Mouse (Mus musculus) left cerebral cortex, postnatal 10 days (tissue): ENCODE data around the gene Tada2a. TPM values are rescaled to one million over a fixed set of nuclear protein-coding genes. Genes with fewer than 3 reads are reported as not detected.

ENCODE experiments used
- DNase-seq, 2 experiments: peaks; one replicate each; pipeline ENCODE4 v3.0.0; 2021 to 2022; ENCODE audit warnings: low spot score in 2 of 2, mixed read lengths in 1 of 2; ENCODE audit errors: extremely low spot score in 1 of 2
- intact Hi-C: fragments of 180-260 bp; cut with DNase I; formaldehyde crosslinking; loops from one replicate; pipeline ENCODE4 v1.15.1; 2025
- total RNA-seq, 2 experiments: library from RNA; stranded (reverse); gene quantifications; 2 replicates each; pipeline ENCODE4 v1.2.3; 2021

The Tada2a gene
- total RNA-seq, 2 experiments from 2014 or later: 37.8 to 39.6 TPM

DNA sequence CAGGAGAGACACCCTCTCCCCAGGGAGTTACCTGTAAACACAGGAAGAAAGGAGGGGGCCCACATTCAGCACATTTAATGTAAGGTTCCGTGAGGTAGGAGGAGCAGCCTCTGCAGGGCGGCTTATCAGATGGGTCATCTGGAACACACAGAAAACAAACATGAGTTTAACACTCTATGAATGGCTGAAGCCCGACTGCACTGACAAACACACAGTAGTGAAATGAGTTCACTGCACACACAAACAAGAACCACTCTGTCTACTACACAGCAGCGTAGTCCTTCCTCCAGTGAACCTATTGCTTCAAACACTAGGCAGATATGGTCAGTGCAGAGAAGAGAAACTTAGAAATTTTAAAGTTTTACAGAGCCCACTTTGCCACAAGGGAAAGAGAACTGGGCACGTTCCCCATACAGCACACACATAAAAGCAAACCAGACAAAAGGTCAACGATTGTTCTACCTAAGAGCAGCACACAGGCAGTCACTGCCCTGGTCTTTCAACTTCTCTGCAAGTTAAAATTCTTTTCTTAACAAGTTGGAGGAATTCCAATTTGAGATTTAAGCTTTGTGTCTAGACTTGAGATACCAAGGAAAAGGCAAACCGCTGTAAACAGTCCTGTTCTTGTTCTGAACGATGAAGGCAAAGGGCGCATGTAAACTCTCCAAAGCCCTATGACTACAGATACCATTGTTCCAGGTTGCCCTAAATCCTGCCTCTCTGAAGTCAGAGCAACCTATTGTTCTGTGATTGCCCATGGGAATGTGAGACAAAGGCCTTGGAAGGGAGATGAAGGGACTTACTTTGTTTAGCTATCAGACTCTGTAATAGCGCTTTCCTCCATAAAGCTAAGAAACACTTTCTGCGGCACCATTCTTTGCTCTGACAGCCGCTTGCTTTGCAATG, 8.1 kb downstream of the Tada2a start:
- DNase-seq: no peak
- intact Hi-C loops: no loop called here

DNA sequence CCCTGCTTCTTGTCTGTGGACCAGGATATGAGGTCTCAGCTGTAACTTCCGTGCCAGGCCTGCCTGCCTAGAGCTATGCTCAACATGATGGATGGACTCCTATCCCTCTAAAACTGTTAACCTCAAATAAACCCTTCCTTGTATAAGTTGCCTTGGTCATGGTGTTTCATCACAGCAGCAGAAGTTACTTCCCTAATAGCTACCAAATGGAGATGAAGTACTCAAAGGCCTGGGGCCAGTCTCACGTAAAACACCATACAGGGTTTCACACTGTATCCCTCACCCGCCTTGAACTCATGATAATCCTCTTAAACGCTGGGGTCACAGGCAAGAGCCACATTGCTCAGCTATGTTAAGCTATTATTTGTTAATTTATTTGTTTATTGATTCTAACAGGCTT, 12.0 kb downstream of the Tada2a start:
- DNase-seq: no peak
- intact Hi-C loops: no loop called here

DNA sequence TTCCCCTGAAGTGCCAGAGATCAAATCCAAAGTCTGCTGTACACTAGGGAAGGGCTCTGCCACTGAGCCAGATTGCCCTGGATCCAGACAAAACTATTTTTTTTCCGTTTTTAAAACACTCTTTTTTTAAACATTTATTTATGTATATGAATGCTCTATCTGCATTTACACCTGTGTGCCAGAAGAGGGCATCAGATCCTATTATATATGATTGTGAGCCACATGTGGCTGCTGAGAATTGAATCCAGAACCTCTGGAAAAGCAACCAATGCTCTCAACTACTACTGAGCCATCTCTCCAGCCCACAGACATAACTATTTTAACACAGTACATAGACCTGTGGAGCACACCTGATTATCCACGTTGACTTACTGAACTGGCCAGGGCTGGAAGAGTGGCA, 13.2 kb downstream of the Tada2a start:
- intact Hi-C loops: no loop called here
- DNase-seq: no peak

DNA sequence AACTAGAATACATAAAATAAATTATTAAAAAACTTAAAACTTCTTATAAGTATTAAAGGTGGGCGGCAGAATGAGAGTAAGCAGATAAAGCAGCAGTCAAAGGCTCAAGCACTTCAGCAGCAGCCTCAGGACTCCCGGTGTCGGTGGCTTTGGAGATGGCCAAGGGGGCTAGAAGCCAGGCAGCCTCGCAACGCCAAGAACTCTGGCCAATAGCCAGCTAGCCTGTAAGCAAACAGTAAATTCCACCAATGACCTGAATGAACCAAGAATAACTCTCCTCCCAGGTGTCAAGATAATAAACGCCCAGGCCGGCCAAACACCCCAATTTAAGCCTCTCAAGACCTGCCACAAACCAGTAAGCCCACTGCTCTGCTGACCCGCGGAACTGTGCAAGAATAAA, 13.8 kb downstream of the Tada2a start:
- no peak for DNase-seq
- intact Hi-C loops: no loop called here

DNA sequence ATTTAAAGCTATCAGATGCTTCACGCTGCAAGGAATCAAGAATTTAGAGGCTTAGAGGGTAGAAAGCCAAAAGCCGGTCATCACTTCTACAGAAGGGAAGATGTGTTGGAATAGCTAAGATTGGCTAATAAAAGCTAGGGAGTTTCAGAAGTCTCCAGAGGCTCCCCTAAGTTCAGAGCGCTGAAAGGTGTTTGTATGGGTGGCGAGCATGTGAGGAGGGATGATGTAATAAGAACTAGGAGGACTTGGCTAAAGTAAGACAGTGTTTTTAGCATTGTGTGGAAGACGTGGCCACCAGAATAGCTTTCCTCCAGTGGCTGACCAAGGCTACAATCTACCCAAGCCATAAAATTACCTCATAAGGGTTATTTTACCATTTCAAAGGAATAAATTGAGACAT, 15.8 kb downstream of the Tada2a start:
- no peak for DNase-seq
- intact Hi-C loops: no loop called here

DNA sequence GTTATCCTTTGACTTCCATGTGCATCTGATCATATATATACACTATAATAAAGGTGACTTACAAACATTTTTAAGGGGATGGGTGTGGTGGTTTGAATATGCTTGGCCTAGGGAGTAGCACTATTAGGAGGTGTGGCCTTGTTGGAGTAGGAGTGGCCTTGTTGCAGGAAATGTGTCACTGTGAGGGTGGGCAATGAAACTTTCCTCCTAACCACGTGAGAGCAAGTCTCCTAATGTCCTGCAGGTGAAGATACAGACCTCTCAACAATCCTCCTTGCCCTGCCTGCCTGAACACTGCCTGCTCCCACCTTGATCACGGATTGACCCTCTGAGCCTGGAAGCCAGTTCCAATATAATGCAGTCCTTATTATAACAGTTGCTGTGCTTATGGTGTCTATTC, 22.3 kb downstream of the Tada2a start:
- no peak for DNase-seq
- intact Hi-C loops: loop anchor here (10.0 kb wide), 1 partner anchor 322 kb away; no protein-coding TSS in a partner anchor

DNA sequence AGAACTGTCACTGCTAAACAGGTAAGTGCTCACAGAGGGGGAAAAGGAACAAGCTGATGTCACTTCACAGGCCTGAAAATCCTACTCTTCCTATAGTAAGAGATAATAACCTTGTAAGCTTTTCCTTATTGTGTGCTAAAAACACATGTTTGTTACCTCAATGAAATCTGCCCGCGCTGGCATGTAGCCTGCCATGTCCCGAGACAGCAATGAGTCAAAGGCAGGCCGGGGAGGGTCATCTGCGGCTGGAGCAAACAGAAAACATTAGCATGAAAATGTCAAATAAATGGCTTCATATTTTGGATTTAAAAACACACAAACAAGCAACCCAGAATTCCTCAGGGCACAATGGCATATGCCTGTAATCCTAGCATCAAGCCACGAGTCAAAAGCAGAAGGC, 25.4 kb downstream of the Tada2a start:
- intact Hi-C loops: loop anchor here (10.0 kb wide), 1 partner anchor 319 kb away; no protein-coding TSS in a partner anchor
- DNase-seq: no peak

DNA sequence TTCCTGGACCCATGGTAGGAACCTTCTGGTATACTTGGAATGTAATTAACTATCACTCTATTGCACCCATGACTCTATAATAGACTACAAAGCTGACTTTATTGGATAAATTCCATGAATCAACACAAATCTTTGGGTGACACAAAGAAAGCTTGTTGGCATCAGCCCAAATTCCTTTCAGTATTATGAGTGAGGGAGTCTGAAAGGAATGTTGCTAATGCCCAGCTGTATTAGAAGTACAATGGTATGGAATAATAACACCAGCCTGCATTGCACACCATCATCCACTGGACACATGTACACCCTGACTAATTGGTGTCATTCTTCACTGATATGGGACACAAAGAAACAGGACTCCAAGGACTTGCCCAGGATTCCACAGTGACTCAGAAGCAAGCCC, 28.2 kb downstream of the Tada2a start:
- no peak for DNase-seq
- intact Hi-C loops: loop anchor here (10.0 kb wide), 1 partner anchor 316 kb away; no protein-coding TSS in a partner anchor

DNA sequence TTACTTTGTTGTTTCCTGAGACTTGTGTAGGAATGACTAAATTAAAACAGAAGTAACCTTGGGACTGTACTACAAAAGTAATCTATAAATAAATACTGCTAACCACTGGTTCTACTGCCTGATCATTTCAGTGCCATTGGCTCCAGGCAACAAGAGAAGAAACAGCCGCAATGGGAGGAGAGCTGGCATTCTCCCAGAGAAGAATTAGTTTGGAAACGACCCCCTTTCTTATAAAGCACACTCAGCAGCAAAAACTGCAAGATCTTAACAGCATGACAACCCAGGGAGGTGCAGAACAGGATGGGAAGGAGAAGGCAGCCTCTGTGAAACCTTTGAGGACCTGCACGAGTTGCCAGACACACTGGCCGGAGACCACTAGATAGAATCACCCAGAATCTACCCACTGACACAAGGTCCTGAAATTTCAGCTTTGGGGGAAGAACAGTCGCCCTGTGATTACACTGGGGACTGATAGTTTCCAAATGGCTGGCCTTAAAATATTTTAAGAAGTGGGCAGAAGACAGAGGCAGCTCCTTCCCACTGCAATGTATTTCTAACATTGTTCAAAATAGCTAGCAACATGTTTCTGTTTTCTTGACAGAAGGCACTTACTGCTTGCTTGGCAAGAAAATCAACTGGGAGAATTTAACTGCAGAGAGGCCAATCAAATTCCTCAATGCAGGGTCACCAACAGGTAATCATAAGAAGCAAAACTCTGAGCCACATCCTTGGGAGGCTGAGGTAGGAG, 32.0 kb downstream of the Tada2a start:
- intact Hi-C loops: no loop called here
- peak in 1 of 2 experiments; percentile 28 for DNase-seq

DNA sequence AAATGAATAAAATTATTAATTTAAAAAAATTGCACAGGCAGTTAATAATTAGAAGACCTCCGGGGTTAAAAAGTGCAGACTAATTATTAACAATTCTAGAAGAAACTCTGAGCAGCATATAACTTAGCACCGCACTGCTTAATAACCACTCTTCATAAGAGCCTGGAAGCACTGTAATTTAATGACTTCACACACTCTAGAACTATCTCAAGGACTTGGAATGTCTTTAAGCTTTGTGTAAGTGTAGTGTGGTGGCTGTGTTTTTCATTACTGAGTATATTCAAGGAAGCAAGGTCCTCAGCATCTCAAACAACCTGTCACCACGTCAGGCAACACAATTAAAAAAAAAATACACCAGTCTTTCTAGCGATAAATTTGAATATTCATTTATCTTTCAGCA, 34.3 kb downstream of the Tada2a start:
- DNase-seq: no peak
- intact Hi-C loops: no loop called here

DNA sequence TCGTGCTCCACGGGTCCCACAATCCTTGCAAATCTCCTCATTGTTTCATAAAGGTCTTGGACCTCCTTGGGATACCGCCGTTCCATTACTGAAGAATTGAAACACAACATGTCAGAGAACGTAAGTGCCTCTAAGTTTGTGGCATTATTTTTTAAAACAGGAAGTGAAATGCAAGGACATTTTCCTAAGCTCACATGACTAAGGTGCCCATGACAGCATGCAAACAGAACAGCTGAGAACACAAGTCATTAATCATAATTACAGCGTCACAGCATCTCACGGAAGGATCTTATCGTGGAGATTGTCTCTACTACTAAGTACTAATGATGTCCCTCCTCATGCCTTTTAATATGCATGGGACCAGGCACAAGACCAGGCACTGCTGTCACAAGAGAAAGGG, 38.8 kb downstream of the Tada2a start:
- no peak for DNase-seq
- intact Hi-C loops: no loop called here

DNA sequence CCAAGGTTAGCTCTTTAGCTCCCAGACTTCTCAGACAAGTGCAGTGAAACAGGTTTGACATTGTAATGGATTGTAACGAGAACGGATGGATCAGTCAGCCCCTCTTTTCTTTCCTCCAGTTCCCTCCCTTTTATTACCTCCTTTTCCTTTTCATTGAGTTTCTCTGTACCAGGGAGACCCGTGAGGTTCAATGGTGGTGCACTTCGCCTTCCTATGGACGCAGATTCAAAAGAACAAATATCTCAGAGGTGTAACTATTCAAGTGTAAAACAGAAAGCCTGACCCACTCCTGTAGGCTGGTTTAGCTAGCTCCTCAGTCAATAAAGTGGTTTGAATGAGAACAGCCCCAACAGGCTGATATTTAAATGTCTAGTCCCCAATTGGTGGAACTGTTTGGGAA, 47.5 kb downstream of the Tada2a start:
- no peak for DNase-seq
- intact Hi-C loops: no loop called here

DNA sequence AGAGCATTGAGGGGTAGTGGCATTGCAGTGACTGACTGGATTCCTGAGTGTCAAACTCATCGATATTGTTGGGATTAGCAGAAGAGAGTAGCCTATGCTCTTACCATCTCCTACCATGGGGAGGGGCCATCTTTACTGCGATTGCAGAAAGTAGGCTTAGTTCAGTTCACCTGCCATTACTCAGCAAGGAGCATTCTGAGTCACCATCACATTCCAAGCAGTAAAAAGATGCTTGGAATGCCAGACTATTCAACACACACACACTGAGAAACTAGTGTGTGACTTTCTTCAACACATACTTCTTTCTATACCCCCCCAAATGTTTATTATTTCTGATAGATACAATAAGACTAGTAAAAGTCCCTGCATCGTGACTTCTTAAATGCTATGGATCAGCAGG, 49.1 kb downstream of the Tada2a start:
- intact Hi-C loops: no loop called here
- no peak for DNase-seq

DNA sequence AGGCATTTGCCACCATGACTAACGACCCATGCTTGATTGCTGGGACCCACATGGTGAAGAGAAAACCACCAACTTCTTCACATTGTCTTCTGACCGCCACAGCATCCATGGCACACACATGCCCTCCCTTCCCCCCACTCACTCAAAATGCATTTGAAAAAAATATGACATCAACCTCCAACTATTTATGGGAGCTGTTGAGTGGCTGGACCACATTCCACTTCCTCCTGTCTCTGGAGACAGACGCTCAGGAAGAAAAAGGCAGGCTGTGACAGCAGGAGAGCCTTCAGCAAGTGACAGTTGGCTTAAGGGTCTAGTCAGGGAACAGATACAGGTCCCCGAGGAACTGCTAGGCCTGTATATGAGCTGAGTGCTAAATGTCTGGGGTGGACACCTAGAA, 49.5 kb downstream of the Tada2a start:
- DNase-seq: no peak

DNA sequence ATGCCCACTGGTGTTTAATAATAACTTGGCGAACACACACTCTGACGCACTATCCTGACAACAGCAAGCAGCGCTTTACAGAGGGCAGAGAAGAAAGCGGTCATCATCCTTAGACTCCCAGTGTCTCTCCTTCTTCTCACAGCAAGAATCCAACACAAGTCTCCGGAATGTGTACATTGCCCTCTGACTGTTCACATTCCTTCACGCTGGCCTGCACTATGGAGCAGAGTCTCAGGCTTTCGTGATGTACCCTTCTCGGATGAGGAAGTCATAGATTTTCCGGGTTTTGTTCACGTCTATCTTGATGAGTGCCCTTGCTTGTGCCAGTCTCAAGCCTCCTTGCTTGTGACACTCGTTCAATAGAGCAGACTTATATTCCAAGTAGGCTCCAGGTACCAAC, 50.0 kb downstream of the Tada2a start:
- intact Hi-C loops: no loop called here
- no peak for DNase-seq

More for the DNA sequence above, 49.5 kb downstream of the Tada2a start:
- intact Hi-C loops: no loop called here

DNA sequence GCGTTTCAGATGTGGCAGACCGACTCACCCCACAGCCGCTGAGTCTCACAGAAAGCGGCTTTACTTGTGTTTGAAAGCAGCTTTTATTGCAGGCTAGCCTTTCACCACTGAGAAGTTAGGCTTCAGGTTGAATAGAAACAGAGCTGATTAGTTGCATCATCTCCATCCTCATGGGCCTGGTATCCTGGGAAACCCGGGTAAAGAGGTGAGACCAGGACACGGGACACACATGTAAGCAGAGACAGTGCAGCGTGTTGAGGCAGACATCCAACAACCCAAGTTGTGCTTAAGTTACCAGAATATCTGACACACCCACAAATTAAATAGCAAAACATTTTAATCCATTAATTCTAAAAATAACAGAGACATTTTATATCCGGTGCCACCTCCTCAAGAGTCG, 50.8 kb downstream of the Tada2a start:
- intact Hi-C loops: no loop called here
- DNase-seq: no peak

DNA sequence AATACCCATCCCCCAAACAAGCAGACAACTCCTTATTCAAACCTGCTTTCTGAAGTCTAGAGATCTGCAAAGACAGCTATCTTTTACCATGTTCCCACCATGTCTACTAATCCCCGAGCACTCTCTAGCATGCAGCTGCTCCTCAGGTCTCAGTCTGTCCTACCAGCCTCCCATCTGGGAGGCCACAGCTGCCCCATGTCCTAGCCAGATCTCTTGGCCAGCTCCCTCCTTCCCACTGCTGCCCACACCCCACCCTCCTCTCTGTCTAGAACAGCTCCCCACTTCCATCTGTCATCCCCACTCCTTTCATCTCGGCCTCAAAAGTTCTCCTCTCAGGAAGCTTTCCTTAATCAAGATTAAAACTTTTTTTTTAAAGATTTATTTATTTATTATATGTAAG, 52.4 kb downstream of the Tada2a start:
- intact Hi-C loops: no loop called here
- DNase-seq: no peak

DNA sequence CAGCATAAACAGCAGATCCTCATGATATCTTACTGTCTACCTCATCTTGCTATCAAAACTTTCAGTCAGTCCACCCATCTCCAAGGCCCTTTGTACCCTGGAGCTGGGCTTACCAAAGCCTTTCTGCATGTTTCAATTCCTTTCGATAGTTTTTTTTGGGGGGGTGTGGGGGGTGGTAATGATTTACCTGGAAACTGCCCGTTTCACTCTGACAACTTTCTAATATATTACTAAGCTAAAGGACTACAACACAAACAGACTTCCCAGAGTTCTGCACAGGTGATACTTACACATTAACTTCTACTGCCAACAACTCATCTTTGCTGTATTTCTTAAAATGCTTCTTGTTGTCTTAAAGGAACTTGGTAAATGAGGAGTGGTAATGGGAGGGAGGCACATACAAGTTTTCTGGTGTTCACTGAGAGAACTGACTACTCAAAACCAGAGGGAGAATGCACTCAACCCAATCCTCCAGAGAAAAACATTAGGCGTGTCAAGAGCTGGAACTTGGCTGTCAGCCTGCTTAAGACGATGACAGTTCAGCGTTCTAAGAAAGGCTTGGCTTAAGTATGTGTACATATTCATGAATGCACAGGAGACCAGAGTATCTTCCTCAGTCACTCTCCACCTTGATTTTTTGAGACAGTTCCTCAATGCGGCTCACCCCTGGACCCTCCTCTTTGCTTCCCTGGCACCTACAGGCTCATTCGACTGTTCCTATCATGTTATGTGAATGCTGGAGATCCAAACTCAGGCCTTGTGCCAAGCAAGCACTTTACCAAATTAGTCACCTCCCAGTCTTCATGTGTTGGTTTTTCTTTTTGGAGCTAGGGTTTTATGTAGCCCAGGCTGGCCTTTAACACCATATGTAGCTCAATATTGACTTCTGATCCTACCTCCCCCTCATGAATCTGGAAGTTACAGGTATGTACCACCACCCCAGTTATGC, 55.3 kb downstream of the Tada2a start:
- no peak for DNase-seq
- intact Hi-C loops: no loop called here
